Mouse (Mus musculus) lung, postnatal 0 days (tissue): ENCODE measurements at regions not wholly inside any gene's neighbourhood (a gene's known extent, or its start where the extent isn't known, plus 50 kb on each side); places are given as distances from the start of the nearest gene placed in this dataset.

Experiments used
- ATAC-seq: fragments of 200-750 bp; cut with Nextera tagmentation; 2 replicates; pipeline ENCODE4 v1.8.0; 2017; ENCODE audit warnings: moderate library complexity
- DNase-seq: peaks from one replicate; pipeline ENCODE4 v3.0.0-alpha.2; 2016; ENCODE audit warnings: low spot score
- H3K27ac ChIP-seq: fragments of 300-500 bp; sonication (generic); 2 replicates; pipeline ENCODE4 v1.5.1; 2014; ENCODE audit warnings: antibody characterized with exemption, mild to moderate bottlenecking, low read length, mixed read lengths
- H3K27me3 ChIP-seq: fragments of 300-500 bp; sonication (generic); replicated peaks from 2 replicates; pipeline ENCODE4 v1.6.1; 2014; ENCODE audit warnings: low read length, mixed read lengths; ENCODE audit not compliant: insufficient read depth
- H3K36me3 ChIP-seq: fragments of 300-500 bp; sonication (generic); 2 replicates; pipeline ENCODE4 v1.6.1; 2014; ENCODE audit warnings: low read length, mixed read lengths; ENCODE audit not compliant: insufficient read depth
- H3K4me1 ChIP-seq: fragments of 300-500 bp; sonication (generic); 2 replicates; pipeline ENCODE4 v1.6.1; 2014; ENCODE audit warnings: antibody characterized with exemption, low read depth, low read length, mixed read lengths; ENCODE audit not compliant: insufficient read depth
- H3K4me2 ChIP-seq: fragments of 300-500 bp; sonication (generic); replicated peaks from 2 replicates; pipeline ENCODE4 v1.6.1; 2014; ENCODE audit warnings: low read depth, mild to moderate bottlenecking, low read length, moderate library complexity, mixed read lengths
- H3K4me3 ChIP-seq: fragments of 300-500 bp; sonication (generic); 2 replicates; pipeline ENCODE4 v1.5.1; 2014; ENCODE audit warnings: low read depth, low read length
- H3K9ac ChIP-seq: fragments of 300-500 bp; sonication (generic); replicated peaks from 2 replicates; pipeline ENCODE4 v1.6.1; 2014; ENCODE audit warnings: low read depth, mild to moderate bottlenecking
- H3K9me3 ChIP-seq: fragments of 300-500 bp; sonication (generic); 2 replicates; pipeline ENCODE4 v1.6.1; 2016; ENCODE audit warnings: low read length, mixed read lengths
- CTCF ChIP-seq: IDR thresholded peaks from 2 replicates; pipeline ENCODE4 v1.5.1; 2016; ENCODE audit warnings: antibody characterized with exemption, mild to moderate bottlenecking
- EP300 ChIP-seq: IDR thresholded peaks from 2 replicates; pipeline ENCODE4 v1.6.1; 2016; ENCODE audit warnings: antibody characterized with exemption, mild to moderate bottlenecking, control low read depth
- WGBS: fragments of 180-500 bp; shearing (Covaris S2); extraction: QIAGEN DNeasy Blood & Tissue Kit; methylation state at CpG from one replicate; pipeline ENCODE4 v1.1.7; 2014; 5-methylcytosine and 5-hydroxymethylcytosine counted together

DNA sequence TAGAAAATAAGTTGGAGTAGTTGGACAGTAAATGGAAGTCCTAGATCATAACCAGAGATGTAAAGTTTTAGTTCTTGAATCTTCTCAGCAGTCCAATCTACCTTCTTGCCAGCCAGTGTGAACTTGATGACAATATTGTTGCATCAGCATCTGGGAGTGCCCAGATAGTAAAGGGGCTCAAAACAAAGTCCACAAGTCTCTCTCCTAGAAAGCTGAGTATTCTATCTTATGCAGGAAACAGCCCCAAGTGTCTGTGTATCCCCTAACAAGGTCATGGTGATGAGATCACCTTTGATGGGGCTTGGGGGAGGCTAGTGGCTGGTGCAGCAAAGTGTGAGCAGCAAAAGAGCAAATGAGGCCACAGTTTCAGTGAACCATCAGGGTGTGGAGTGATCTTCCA, 194.8 kb downstream of the Tle1 start:
- H3K4me3 ChIP-seq, result no peak overlapping the region

DNA sequence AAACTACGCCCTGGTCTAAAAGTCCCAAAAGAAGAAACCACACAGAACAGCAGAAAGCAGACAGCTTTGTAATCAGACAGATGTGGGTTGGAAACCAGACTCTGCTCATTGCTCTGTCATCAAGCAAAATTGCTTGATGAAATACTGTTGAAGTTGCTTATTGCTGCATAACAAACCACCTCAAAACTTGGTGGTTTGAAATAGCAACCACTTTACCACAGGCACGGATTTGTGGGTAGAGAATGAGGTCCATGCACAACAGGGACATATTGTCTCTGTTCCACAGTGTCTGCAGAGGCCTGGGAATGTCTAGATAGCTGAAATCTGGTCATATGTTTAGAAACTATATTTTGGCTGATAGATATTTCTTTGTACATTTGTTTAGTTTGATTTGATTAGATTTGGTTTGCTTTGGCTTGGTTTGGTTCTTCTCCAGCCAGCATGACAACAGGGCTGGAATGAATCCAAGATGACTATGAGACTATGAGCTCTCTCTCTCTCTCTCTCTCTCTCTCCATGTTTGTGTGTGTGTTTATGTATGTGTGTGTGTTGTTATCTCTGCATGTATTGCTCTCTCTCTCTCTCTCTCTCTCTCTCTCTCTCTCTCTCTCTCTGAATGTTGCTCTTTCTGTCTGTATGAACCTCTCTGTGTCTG, 199.4 kb downstream of the Tle1 start:
- H3K4me1 ChIP-seq, result no peaks in the 10 kb centered on the region
- no peak for TF ChIP-seq EP300
- no peak for TF ChIP-seq CTCF
- no peaks in the 10 kb centered on the region for H3K9me3 ChIP-seq
- DNase-seq, result no peak
- no peak for ATAC-seq
- no peaks in the 10 kb centered on the region for H3K36me3 ChIP-seq
- H3K27me3 ChIP-seq, result no peaks in the 10 kb centered on the region
- H3K4me3 ChIP-seq, result no peak overlapping the region
- no peak overlapping the region for H3K27ac ChIP-seq
- no peak overlapping the region for H3K4me2 ChIP-seq
- 56% methylated on average over 2 of the region's 2 CpGs for WGBS
- no peak overlapping the region for H3K9ac ChIP-seq

More for the DNA sequence above, 194.8 kb downstream of the Tle1 start:
- no peaks in the 10 kb centered on the region for H3K9me3 ChIP-seq
- no peaks in the 10 kb centered on the region for H3K36me3 ChIP-seq
- no peaks in the 10 kb centered on the region for H3K27me3 ChIP-seq
- ATAC-seq, result no peak
- H3K27ac ChIP-seq, result no peak overlapping the region
- no peak for TF ChIP-seq EP300
- TF ChIP-seq CTCF, result no peak
- H3K4me2 ChIP-seq, result no peak overlapping the region
- no peak for DNase-seq
- H3K4me1 ChIP-seq, result no peaks in the 10 kb centered on the region
- no peak overlapping the region for H3K9ac ChIP-seq

DNA sequence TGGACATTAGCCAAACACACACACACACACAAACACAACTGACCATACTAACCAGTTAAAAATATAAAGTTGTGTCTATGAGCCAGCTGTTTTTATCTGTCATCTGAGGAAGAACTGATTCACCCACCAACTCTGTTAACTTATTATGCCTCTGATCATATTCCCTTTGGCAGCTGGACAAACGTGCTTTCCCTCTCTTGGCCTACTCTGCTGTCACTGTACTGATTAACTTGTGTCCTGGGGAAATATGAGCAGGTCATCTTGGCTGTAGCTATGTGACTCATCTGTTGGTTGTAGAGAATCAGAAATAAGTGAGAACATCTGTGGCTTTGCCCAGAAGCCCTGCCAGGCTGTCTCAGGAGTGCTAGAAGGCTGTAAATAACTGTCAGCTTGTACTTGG, 210.9 kb upstream of the Gm11232 start:
- DNase-seq (peak; percentile 36), ATAC-seq (peak; percentile 57)
- H3K4me1 ChIP-seq, result no peaks in the 10 kb centered on the region
- H3K9ac ChIP-seq, result no peak overlapping the region
- H3K4me2 ChIP-seq, result no peak overlapping the region
- no peak overlapping the region for H3K27ac ChIP-seq
- TF ChIP-seq CTCF, result no peak
- no peak for TF ChIP-seq EP300
- WGBS, result 39% methylated on average over 1 of the region's 1 CpGs
- H3K27me3 ChIP-seq, result no peaks in the 10 kb centered on the region
- no peaks in the 10 kb centered on the region for H3K9me3 ChIP-seq
- H3K36me3 ChIP-seq, result no peaks in the 10 kb centered on the region
- no peak overlapping the region for H3K4me3 ChIP-seq

DNA sequence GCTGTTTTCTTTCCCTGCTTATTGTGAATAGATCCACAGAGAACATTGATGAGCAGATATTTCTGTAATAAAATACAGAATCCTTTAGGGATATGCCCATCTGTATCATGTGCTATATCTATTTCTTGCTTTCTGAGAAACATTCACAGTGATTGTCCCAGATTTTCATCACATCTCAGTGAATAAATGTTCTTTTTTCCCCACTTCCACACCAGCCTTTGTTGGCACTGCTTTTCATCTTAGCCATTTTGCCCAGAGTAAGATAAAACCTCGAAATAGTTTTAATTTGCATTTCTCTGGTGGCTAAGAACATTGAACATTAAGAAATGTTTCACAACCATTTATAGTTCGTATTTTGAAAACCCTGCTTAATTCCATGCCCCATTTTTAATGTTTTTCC, 195.7 kb upstream of the Gm11232 start:
- TF ChIP-seq EP300, result no peak
- TF ChIP-seq CTCF, result no peak
- Histone ChIP-seq H3K27ac (no peak overlapping the region), H3K4me1 (no peaks in the 10 kb centered on the region), H3K27me3 (no peaks in the 10 kb centered on the region), H3K4me2 (no peak overlapping the region), H3K9me3 (no peaks in the 10 kb centered on the region), H3K4me3 (no peak overlapping the region), H3K36me3 (no peaks in the 10 kb centered on the region), H3K9ac (no peak overlapping the region)
- ATAC-seq, result no peak
- no peak for DNase-seq
- 64% methylated on average over 2 of the region's 2 CpGs for WGBS

DNA sequence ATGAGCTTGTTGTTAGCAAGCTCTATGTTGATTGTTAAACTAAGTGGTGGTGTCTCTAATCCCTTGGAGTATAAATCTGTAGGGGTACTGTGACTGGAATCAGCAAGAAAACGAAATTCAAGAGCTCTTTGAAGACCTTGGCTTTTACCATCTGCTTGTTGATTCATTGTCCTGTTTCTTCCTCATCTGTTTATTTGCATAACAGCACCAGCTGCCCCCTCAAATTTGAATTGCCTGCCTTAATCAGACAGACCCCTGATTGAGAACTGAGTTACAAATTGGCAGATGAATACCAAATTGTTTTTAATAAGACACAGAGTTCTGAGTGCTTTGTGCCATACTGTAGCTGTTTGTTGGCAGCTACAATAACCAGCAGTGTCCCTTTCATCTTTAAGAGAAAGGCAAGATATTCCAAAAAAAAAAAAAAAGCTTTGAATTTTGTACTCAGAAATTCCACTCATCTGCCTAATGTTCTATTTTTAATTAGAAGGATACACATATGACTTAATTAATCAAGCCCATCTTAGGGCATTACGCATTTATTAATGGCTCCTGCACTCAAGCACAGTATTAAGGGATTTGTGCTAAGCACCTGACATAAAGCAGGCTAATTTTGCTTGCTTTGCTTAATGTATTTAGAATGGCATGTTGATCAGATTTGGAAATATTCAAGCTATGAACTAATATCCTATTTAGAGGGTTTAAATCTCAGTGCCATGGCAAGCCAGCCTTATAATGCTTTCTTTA, 175.6 kb upstream of the Gm11232 start:
- 52% methylated on average over 2 of the region's 2 CpGs for WGBS
- no peaks in the 10 kb centered on the region for H3K36me3 ChIP-seq
- no peak overlapping the region for H3K27ac ChIP-seq
- TF ChIP-seq EP300 (no peak), CTCF (no peak)
- no peak overlapping the region for H3K9ac ChIP-seq
- H3K4me3 ChIP-seq, result no peak overlapping the region
- H3K4me2 ChIP-seq, result no peak overlapping the region
- no peaks in the 10 kb centered on the region for H3K4me1 ChIP-seq
- H3K27me3 ChIP-seq, result no peaks in the 10 kb centered on the region
- no peak for ATAC-seq
- DNase-seq, result no peak
- no peaks in the 10 kb centered on the region for H3K9me3 ChIP-seq

DNA sequence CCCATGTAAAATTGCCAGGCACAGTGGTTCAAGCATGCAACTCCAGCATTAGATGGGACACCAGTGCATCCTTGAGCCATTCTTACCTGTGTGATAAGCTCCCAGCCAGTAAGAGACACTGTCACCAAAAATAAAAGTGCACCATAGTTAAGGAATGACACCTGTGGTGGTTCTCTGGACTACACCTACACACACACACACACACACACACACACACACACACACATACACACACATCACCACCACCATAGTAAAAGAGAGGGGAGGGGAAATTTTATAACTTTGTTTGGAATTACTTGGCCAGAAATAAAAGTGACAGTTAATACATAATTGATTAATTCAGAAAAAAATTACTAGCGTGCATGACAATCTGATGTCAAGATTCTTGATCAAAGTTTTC, 175.1 kb upstream of the Gm11232 start:
- TF ChIP-seq CTCF (no peak), EP300 (no peak)

More for the DNA sequence above, 175.1 kb upstream of the Gm11232 start:
- 69% methylated on average over 1 of the region's 1 CpGs for WGBS
- ATAC-seq, result no peak
- Histone ChIP-seq H3K9me3 (no peaks in the 10 kb centered on the region), H3K4me1 (no peaks in the 10 kb centered on the region), H3K27me3 (no peaks in the 10 kb centered on the region), H3K4me2 (no peak overlapping the region), H3K36me3 (no peaks in the 10 kb centered on the region), H3K27ac (no peak overlapping the region), H3K4me3 (no peak overlapping the region), H3K9ac (no peak overlapping the region)
- DNase-seq, result no peak
